ENCODE assay signal across 32 mouse cellular contexts in genomic region chr4:137721563-137721962, GRCm38 (mm10).
"Had no signal": no experiment of that assay in that cellular context is flagged by ENCODE, and none has a peak within 500 bp of the region (broad histone marks: within the 10 kb centered on the region; RNA-seq: fewer than 3 reads in every experiment).

No protein-coding gene starts in this region.

- H3K27ac ChIP-seq: limb, embryonic 10.5 days; limb, embryonic 12.5 days; limb, embryonic 13.5 days; limb, embryonic 15.5 days; liver, embryonic 12.5 days; liver, embryonic 13.5 days; liver, embryonic 14.5 days; liver, embryonic 15.5 days; lung, embryonic 15.5 days; macrophage; midbrain, embryonic 10.5 days; midbrain, embryonic 12.5 days; midbrain, embryonic 13.5 days; midbrain, embryonic 15.5 days; neural tube, embryonic 12.5 days had no signal

- H3K4me2 ChIP-seq: limb, embryonic 12.5 days; limb, embryonic 13.5 days; limb, embryonic 15.5 days; liver, embryonic 11.5 days; liver, embryonic 12.5 days; liver, embryonic 13.5 days; liver, embryonic 15.5 days; lung, embryonic 14.5 days; lung, embryonic 15.5 days; midbrain, embryonic 11.5 days; midbrain, embryonic 12.5 days; midbrain, embryonic 13.5 days; midbrain, embryonic 15.5 days; neural tube, embryonic 12.5 days had no signal

- H3K4me3 ChIP-seq: limb, embryonic 10.5 days; limb, embryonic 12.5 days; limb, embryonic 13.5 days; limb, embryonic 15.5 days; liver, embryonic 12.5 days; liver, embryonic 13.5 days; liver, embryonic 15.5 days; lung, embryonic 15.5 days; megakaryocyte, embryonic 14.5 days; midbrain, embryonic 10.5 days; midbrain, embryonic 12.5 days; midbrain, embryonic 13.5 days; midbrain, embryonic 15.5 days; myocyte; neural tube, embryonic 12.5 days had no signal

- H3K9ac ChIP-seq: limb, embryonic 12.5 days; limb, embryonic 13.5 days; limb, embryonic 15.5 days; liver, embryonic 12.5 days; liver, embryonic 13.5 days; liver, embryonic 14.5 days; liver, embryonic 15.5 days; liver, postnatal 0 days; lung, embryonic 14.5 days; lung, embryonic 15.5 days; midbrain, embryonic 12.5 days; midbrain, embryonic 13.5 days; midbrain, embryonic 15.5 days; neural tube, embryonic 12.5 days had no signal

- H3K27me3 ChIP-seq: midbrain, embryonic 15.5 days had no signal

- ATAC-seq: liver, embryonic 12.5 days; liver, postnatal 0 days; lung, postnatal 0 days; midbrain, embryonic 13.5 days; midbrain, embryonic 15.5 days; midbrain, embryonic 16.5 days had no signal

- DNase-seq: left cerebral cortex, postnatal 4 days; liver; liver, embryonic 13.5 days; liver, postnatal 0 days; lung, adult 18-20 months; lung, adult 2 months; lung, embryonic 14.5 days; lung, postnatal 10 days; lung, postnatal 14 days; lung, postnatal 36 days; lung, postnatal 4 days; midbrain, embryonic 14.5 days had no signal

- H3K9me3 ChIP-seq: limb, embryonic 10.5 days; limb, embryonic 12.5 days; limb, embryonic 13.5 days; limb, embryonic 15.5 days; liver, embryonic 12.5 days; liver, embryonic 13.5 days; liver, embryonic 15.5 days; lung, embryonic 15.5 days; megakaryocyte, embryonic 14.5 days; midbrain, embryonic 10.5 days; midbrain, embryonic 12.5 days; midbrain, embryonic 13.5 days; midbrain, embryonic 15.5 days; neural tube, embryonic 12.5 days had no signal

- H3K36me3 ChIP-seq: limb, embryonic 10.5 days; limb, embryonic 12.5 days; limb, embryonic 13.5 days; limb, embryonic 15.5 days; liver, embryonic 12.5 days; liver, embryonic 13.5 days; liver, embryonic 15.5 days; lung, embryonic 15.5 days; midbrain, embryonic 10.5 days; midbrain, embryonic 12.5 days; midbrain, embryonic 15.5 days; neural tube, embryonic 12.5 days had no signal
